Mouse (Mus musculus): ENCODE results near the gene Nudt14.

- no peak for TF ChIP-seq CTCF (IDR thresholded peaks at IDR 0.05; ENCODE audit: low read depth, low read length)
- TF ChIP-seq POLR2AphosphoS5 (IDR thresholded peaks at IDR 0.05; ENCODE audit: insufficient replicate concordance, low read depth, low read length) = no peak
- no peak for TF ChIP-seq GATA1 (IDR thresholded peaks at IDR 0.05; ENCODE audit: borderline replicate concordance, low read length)
- no peak for TF ChIP-seq TAL1 (conservative IDR thresholded peaks at IDR 0.05; ENCODE audit: low read depth, low read length)
These were observed 32.9 kb downstream of the Nudt14 start for GRCm38 (mm10) chr12:112908991-112909390.

Data from G1E (cell line).